Mouse (Mus musculus): ENCODE results near the gene Gm36245. TPM values are rescaled to one million over a fixed set of nuclear protein-coding genes. Genes with fewer than 3 reads are reported as not detected.
"Not testable (repeated sequence)": the region's sequence is repeated elsewhere in the genome, so short reads cannot be mapped to it uniquely, and the experiment has no call there.

Gm36245 gene
- polyA plus RNA-seq, 1 experiment = not detected

GRCm38 (mm10) chr15:77595961-77596360 lies 3.1 kb upstream of the Gm36245 start, which contains the start of gene Apol10b:
Gene Apol10b, minus strand, starts transcription at chr15:77596125.
- Histone ChIP-seq H3K4me1 (ENCODE audit: control insufficient read depth, insufficient read depth, low read length) (no peaks in the 10 kb centered on the region), H3K27ac (ENCODE audit: insufficient read depth, low read length) (no peak within 1 kb of the TSS), H3K4me3 (ENCODE audit: insufficient read depth, low read length) (no peak within 1 kb of the TSS)
- TF ChIP-seq CTCF (IDR thresholded peaks at IDR 0.05; ENCODE audit: extremely low read depth, insufficient read depth, low read length) (no peak), POLR2A (IDR thresholded peaks at IDR 0.05; ENCODE audit: extremely low read depth, insufficient read depth, low read length) (no peak)

- H3K4me3 ChIP-seq (ENCODE audit: insufficient read depth, low read length) = no peak overlapping the region
- TF ChIP-seq CTCF (IDR thresholded peaks at IDR 0.05; ENCODE audit: extremely low read depth, insufficient read depth, low read length) (no peak), POLR2A (IDR thresholded peaks at IDR 0.05; ENCODE audit: extremely low read depth, insufficient read depth, low read length) (no peak)
- no peaks in the 10 kb centered on the region for H3K4me1 ChIP-seq (ENCODE audit: control insufficient read depth, insufficient read depth, low read length)
- H3K27ac ChIP-seq (ENCODE audit: insufficient read depth, low read length) = peak overlapping the region; percentile 65; the same call in 1 of the 2 replicates
These were observed 629 bp upstream of the Gm36245 start for GRCm38 (mm10) chr15:77598429-77598828.

- H3K4me1 ChIP-seq (ENCODE audit: control insufficient read depth, insufficient read depth, low read length) = no peaks in the 10 kb centered on the region
- TF ChIP-seq CTCF (IDR thresholded peaks at IDR 0.05; ENCODE audit: extremely low read depth, insufficient read depth, low read length) (no peak), POLR2A (IDR thresholded peaks at IDR 0.05; ENCODE audit: extremely low read depth, insufficient read depth, low read length) (no peak)
- H3K27ac ChIP-seq (ENCODE audit: insufficient read depth, low read length) = no peak overlapping the region
- H3K4me3 ChIP-seq (ENCODE audit: insufficient read depth, low read length) = no peak overlapping the region
These were observed 7.0 kb downstream of the Gm36245 start for GRCm38 (mm10) chr15:77606069-77606468.

GRCm38 (mm10) chr15:77624710-77625109 lies 25.7 kb downstream of the Gm36245 start:
- no peak for TF ChIP-seq CTCF (IDR thresholded peaks at IDR 0.05; ENCODE audit: extremely low read depth, insufficient read depth, low read length)
- TF ChIP-seq POLR2A (IDR thresholded peaks at IDR 0.05; ENCODE audit: extremely low read depth, insufficient read depth, low read length) = no peak
- Histone ChIP-seq H3K4me3 (ENCODE audit: insufficient read depth, low read length) (no peak overlapping the region), H3K27ac (ENCODE audit: insufficient read depth, low read length) (no peak overlapping the region), H3K4me1 (ENCODE audit: control insufficient read depth, insufficient read depth, low read length) (no peaks in the 10 kb centered on the region)

- not testable (repeated sequence) for H3K4me3 ChIP-seq (ENCODE audit: insufficient read depth, low read length); H3K4me1 ChIP-seq (ENCODE audit: control insufficient read depth, insufficient read depth, low read length); H3K27ac ChIP-seq (ENCODE audit: insufficient read depth, low read length)
These were observed 27.4 kb downstream of the Gm36245 start for GRCm38 (mm10) chr15:77626471-77626870.

- not testable (repeated sequence) for H3K27ac ChIP-seq (ENCODE audit: insufficient read depth, low read length); H3K4me1 ChIP-seq (ENCODE audit: control insufficient read depth, insufficient read depth, low read length); H3K4me3 ChIP-seq (ENCODE audit: insufficient read depth, low read length)
These were observed 29.6 kb downstream of the Gm36245 start for GRCm38 (mm10) chr15:77628647-77629046.

- not testable (repeated sequence) for H3K4me3 ChIP-seq (ENCODE audit: insufficient read depth, low read length); H3K4me1 ChIP-seq (ENCODE audit: control insufficient read depth, insufficient read depth, low read length); H3K27ac ChIP-seq (ENCODE audit: insufficient read depth, low read length)
These were observed 30.8 kb downstream of the Gm36245 start for GRCm38 (mm10) chr15:77629822-77630221.

GRCm38 (mm10) chr15:77643176-77643575 lies 44.1 kb downstream of the Gm36245 start, which contains the start of gene Apol11b:
Gene Apol11b, minus strand, starts transcription at chr15:77643286.
- not testable (repeated sequence) for H3K4me1 ChIP-seq (ENCODE audit: control insufficient read depth, insufficient read depth, low read length); H3K27ac ChIP-seq (ENCODE audit: insufficient read depth, low read length); H3K4me3 ChIP-seq (ENCODE audit: insufficient read depth, low read length)

- not testable (repeated sequence) for H3K27ac ChIP-seq (ENCODE audit: insufficient read depth, low read length); H3K4me1 ChIP-seq (ENCODE audit: control insufficient read depth, insufficient read depth, low read length); H3K4me3 ChIP-seq (ENCODE audit: insufficient read depth, low read length)
These were observed 52.1 kb downstream of the Gm36245 start for GRCm38 (mm10) chr15:77651143-77651542.

Other genes with a start within 250 kb of the Gm36245 start
- 1.1 and 1.2 TPM in 2 replicates for gene Apol7a, start 200.1 kb upstream of the Gm36245 start, polyA plus RNA-seq (2012; rRNA removed)
- gene Apol9a, start 188.1 kb upstream of the Gm36245 start, polyA plus RNA-seq (2012; rRNA removed) = 0.40 and 0.46 TPM in 2 replicates
- gene Apol7b, start 151.8 kb upstream of the Gm36245 start, polyA plus RNA-seq (2012; rRNA removed) = 0.11 and 0.15 TPM in 2 replicates
- not detected in 2 replicates for gene Apol10a, start 122.2 kb upstream of the Gm36245 start, polyA plus RNA-seq (2012; rRNA removed)
- not detected in 2 replicates for gene Apol11a, start 91.0 kb upstream of the Gm36245 start, polyA plus RNA-seq (2012; rRNA removed)
- not detected in 2 replicates for gene Apol7c, start 65.9 kb upstream of the Gm36245 start, polyA plus RNA-seq (2012; rRNA removed)
- gene 1700025B11Rik, start 37.4 kb upstream of the Gm36245 start, polyA plus RNA-seq (2012; rRNA removed) = not detected in 2 replicates
- gene Apol10b, start 3.1 kb upstream of the Gm36245 start, polyA plus RNA-seq (2012; rRNA removed) = 0.21 and 0.28 TPM in 2 replicates
- 0.06 TPM in 1 of 2 replicates, not detected in the other for gene Apol11b, start 44.0 kb downstream of the Gm36245 start, polyA plus RNA-seq (2012; rRNA removed)
- gene Apol7e, start 99.6 kb downstream of the Gm36245 start, polyA plus RNA-seq (2012; rRNA removed) = 0.17 TPM in 2 replicates
- 0.62 and 0.69 TPM in 2 replicates for gene Apol9b, start 129.8 kb downstream of the Gm36245 start, polyA plus RNA-seq (2012; rRNA removed)
- gene Apol8, start 157.7 kb downstream of the Gm36245 start, polyA plus RNA-seq (2012; rRNA removed) = 4.8 and 6.2 TPM in 2 replicates
- gene Myh9, start 242.9 kb downstream of the Gm36245 start, polyA plus RNA-seq (2012; rRNA removed) = 32.6 and 34.2 TPM in 2 replicates

All from cortical plate, adult 2 months (tissue).